Mouse (Mus musculus) CD4-positive, CD25-positive, alpha-beta regulatory T cell, adult 2 months (primary cell): Measurements from ENCODE around the gene Lamc1.

Experiments
- DNase-seq: peaks from one replicate; pipeline ENCODE4 v3.0.0-alpha.2; 2012; ENCODE audit warnings: low read depth, low spot score

Gene Lamc1

GRCm38 (mm10) chr1:153265066-153265465 lies 67.5 kb downstream of the Lamc1 start:
- DNase-seq = no peak

- no peak for DNase-seq
These were observed 72.8 kb downstream of the Lamc1 start for GRCm38 (mm10) chr1:153259752-153260300.

GRCm38 (mm10) chr1:153252540-153253210 lies 79.9 kb downstream of the Lamc1 start:
- peak; percentile 15 for DNase-seq

GRCm38 (mm10) chr1:153251590-153252206 lies 80.9 kb downstream of the Lamc1 start:
- no peak for DNase-seq

GRCm38 (mm10) chr1:153241346-153241745 lies 91.2 kb downstream of the Lamc1 start:
- DNase-seq = no peak

GRCm38 (mm10) chr1:153235576-153235975 lies 97.0 kb downstream of the Lamc1 start:
- DNase-seq = no peak

- DNase-seq = no peak
These were observed 100.9 kb downstream of the Lamc1 start for GRCm38 (mm10) chr1:153231681-153232080.

- DNase-seq = no peak
These were observed 104.7 kb downstream of the Lamc1 start for GRCm38 (mm10) chr1:153227916-153228315.

GRCm38 (mm10) chr1:153227096-153227495 lies 105.5 kb downstream of the Lamc1 start:
- no peak for DNase-seq

GRCm38 (mm10) chr1:153225786-153226725 lies 106.5 kb downstream of the Lamc1 start:
- no peak for DNase-seq

- DNase-seq = no peak
These were observed 108.3 kb downstream of the Lamc1 start for GRCm38 (mm10) chr1:153224331-153224730.

GRCm38 (mm10) chr1:153219376-153219775 lies 113.2 kb downstream of the Lamc1 start:
- DNase-seq = no peak

- no peak for DNase-seq
These were observed 116.1 kb downstream of the Lamc1 start for GRCm38 (mm10) chr1:153216516-153216915.

- DNase-seq = no peak
These were observed 116.9 kb downstream of the Lamc1 start for GRCm38 (mm10) chr1:153215676-153216075.

GRCm38 (mm10) chr1:153210992-153211391 lies 121.6 kb downstream of the Lamc1 start:
- DNase-seq = no peak

- DNase-seq = no peak
These were observed 122.4 kb downstream of the Lamc1 start for GRCm38 (mm10) chr1:153210198-153210597.

- DNase-seq = no peak
These were observed 130.4 kb downstream of the Lamc1 start for GRCm38 (mm10) chr1:153202195-153202594.

GRCm38 (mm10) chr1:153201448-153201847 lies 131.1 kb downstream of the Lamc1 start:
- DNase-seq = no peak

- DNase-seq = no peak
These were observed 135.2 kb downstream of the Lamc1 start for GRCm38 (mm10) chr1:153197316-153197850.

- DNase-seq = no peak
These were observed 139.6 kb downstream of the Lamc1 start for GRCm38 (mm10) chr1:153192945-153193344.

- DNase-seq = no peak
These were observed 140.2 kb downstream of the Lamc1 start for GRCm38 (mm10) chr1:153192379-153192778.

GRCm38 (mm10) chr1:153191943-153192329 lies 140.7 kb downstream of the Lamc1 start:
- no peak for DNase-seq
